Mouse (Mus musculus): Measurements from ENCODE around the gene Lpar6.

Lpar6 gene

DNA sequence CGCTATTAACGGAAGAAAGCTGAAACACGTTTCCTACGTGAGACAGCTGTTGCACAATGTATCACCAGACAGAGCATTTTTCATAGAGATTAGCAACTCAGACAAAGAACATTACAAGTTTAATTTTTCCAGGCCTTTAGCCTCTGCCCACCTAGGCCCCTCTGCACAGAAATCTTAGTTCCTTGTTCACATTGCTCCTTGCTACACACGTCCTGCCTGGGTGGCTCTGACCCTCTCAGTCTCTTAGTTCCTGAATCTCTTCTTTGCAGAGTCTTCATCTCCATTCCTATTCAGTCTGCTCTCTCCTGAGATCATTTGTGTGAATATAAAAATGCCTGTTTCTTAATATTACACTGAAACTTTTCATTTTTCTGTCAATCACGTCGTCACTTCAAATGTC is 19.7 kb downstream of the Lpar6 start:
- DNase-seq, result no peak

DNA sequence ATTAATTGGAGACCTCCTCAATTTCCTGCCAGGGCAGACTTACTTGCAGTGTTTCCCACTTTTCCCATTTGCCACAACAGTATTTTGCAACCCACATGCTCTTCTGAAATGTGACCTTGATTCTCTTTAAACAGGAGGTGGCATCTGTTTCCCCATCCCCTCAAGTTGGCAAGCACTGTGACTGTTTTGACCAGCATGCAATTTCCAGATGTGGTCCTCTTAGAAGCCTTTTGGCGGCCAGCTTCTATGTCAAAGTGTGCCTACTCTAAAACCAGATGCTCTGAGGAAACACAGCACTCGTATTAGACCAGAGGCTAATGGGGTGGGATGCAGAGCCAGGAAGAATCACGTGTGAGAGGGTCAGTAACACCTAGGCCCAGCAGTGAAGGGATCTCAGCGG is 20.5 kb downstream of the Lpar6 start:
- DNase-seq, result no peak

DNA sequence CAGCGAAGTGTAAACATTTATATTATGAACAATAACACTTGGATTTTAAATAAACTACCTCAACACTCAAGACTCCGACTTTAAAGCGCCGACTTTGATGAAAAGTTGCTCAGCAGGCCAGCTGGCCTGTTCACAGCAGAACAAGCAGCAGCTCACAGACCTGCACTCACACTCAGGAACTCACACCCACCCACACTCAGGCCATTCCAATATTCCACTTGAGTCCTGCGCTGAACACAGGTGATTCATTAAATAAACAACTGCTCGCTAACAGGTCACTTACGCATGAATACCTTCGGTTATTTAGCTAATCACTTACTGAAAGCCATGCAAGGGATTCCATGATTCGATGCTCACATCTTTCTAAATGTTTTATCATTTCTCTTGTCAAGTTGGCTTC is 24.5 kb downstream of the Lpar6 start:
- DNase-seq, result no peak

DNA sequence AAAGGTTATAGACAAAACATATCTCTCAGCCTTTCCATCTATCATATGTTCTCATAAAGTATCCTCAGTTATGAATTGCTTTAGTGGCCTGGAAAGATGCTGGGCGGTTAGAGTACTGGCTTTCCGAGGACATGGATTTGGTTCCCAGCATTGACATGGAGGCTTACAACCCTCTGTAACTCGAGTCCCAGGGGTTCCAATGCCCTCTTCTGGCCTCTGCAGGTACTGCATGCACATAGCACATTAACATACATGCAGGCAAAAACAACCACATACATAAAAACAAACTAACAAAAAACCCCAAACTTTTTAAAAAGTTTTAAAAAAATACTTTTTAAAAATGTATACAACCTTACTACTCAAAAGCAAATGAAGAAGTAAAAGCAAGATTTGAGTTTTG is 28.5 kb downstream of the Lpar6 start:
- DNase-seq, result no peak

DNA sequence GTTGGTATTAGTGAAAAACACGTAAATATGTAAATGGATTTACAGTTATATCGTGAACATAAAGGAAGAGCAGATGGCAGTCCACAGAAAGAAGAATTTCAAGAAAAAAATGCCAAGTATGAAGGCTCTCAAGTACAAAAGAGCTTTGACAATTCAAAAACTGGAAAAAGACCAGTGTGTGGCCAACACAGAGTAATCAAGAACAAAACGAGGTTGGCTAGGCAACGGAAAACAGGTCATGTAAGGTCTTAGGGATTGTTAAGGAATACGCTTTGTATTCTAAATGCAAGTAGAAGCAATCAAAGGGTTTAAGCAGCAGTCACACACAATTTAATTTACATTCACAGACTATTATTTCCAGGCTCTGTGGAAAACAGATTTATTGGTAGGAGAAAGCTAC is 34.1 kb downstream of the Lpar6 start:
- no peak for DNase-seq

DNA sequence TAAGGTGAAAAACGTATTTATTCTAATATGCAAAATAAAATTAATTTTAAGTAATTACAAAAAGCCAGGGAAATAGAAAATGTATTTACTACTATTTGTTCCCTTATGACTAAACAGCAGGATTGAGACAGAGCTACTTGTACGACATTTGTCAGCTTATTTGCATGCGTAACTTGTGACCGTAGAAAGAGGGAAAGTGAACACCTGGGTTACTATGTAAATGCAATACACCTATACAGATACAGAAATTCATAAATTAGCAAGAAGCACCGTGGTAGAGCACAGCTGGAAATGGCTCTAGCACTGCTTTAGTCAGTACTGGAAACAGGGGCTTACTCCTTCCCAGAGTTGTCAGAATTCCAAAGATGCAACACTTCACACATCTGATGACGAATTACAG is 41.4 kb downstream of the Lpar6 start:
- no peak for DNase-seq

DNA sequence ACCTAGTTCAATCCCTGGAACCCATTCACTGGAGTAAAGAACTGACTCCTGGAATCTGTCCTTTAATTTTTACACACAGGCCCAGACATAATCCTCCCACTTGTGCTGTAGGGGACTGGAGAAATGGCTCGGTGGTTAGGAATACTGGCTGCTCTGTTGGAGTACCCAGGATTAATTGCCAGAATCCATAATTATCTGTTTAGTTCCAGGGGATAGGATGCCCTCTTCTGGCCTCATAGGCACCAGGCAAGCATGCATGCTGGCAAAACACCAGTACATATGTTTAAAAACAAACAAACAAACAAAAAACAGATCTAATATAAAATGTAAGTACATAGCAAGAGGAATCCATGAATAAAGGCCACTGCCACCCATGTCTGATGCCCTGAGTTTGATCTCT is 43.3 kb downstream of the Lpar6 start:
- DNase-seq, result no peak

DNA sequence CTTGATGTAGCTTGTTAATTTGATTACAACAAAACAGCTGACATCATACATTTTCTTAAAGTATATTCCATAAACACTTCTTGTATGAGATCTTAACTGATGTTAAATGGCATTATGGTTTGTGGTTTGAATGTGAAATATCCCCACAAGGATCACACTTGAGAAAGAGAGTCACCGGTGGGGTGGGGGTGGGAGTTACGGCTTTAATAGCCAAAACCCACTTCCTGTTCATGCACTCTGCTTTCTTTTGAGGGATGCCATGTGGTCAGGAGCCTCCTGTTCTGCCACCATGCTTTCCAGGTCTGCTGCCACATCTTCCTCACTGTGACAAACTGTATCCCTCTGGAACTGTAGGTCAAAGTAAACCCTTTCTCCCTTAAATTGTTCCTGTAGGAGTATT is 52.2 kb downstream of the Lpar6 start:
- DNase-seq, result no peak

DNA sequence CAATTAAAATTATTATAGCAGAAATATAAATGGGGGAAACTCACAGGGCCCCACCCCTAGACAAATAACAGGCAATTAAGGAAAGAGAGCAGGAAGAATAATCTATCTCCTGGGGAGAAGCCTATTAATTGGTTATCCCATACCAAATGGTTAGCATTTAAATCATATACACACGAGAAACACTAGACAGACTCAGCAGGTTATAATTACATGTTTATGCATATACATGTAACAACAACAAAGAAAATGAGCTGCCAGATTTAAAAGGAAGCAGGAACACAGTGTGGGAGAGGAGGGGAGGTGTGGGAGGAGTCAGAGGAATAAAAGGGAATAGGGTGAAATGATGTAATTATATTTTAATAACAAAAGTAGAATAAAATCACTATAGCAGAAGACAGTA is 54.7 kb downstream of the Lpar6 start:
- no peak for DNase-seq
